Mouse (Mus musculus): ENCODE measurements around the gene Chst8. TPM values are rescaled to one million over a fixed set of nuclear protein-coding genes. Genes with fewer than 3 reads are reported as not detected.
A peak's percentile ranks its signal among the peaks of the same experiment; 100 is the strongest.

The Chst8 gene
- polyA plus RNA-seq, 1 experiment, result 12.5 TPM

GRCm38 (mm10) chr7:34672916-34673315 is 139.6 kb downstream of the Chst8 start:
- DNase-seq (ENCODE audit: extremely low spot score in 1 of 2, low spot score in 1 of 2), result no peak

GRCm38 (mm10) chr7:34671911-34672310 is 140.6 kb downstream of the Chst8 start:
- DNase-seq (ENCODE audit: extremely low spot score in 1 of 2, low spot score in 1 of 2), result peak; percentile 65 to 98

- DNase-seq (ENCODE audit: extremely low spot score in 1 of 2, low spot score in 1 of 2), result no peak
Observed at GRCm38 (mm10) chr7:34670778-34671177, 141.7 kb downstream of the Chst8 start.

GRCm38 (mm10) chr7:34669336-34669735 is 143.2 kb downstream of the Chst8 start:
- DNase-seq (ENCODE audit: extremely low spot score in 1 of 2, low spot score in 1 of 2), result no peak

- DNase-seq (ENCODE audit: extremely low spot score in 1 of 2, low spot score in 1 of 2), result no peak
Observed at GRCm38 (mm10) chr7:34667874-34668273, 144.6 kb downstream of the Chst8 start.

- no peak for DNase-seq (ENCODE audit: extremely low spot score in 1 of 2, low spot score in 1 of 2)
Observed at GRCm38 (mm10) chr7:34663145-34663544, 149.4 kb downstream of the Chst8 start.

- no peak for DNase-seq (ENCODE audit: extremely low spot score in 1 of 2, low spot score in 1 of 2)
Observed at GRCm38 (mm10) chr7:34662227-34662626, 150.3 kb downstream of the Chst8 start.

GRCm38 (mm10) chr7:34659386-34660085 is 153.0 kb downstream of the Chst8 start:
- DNase-seq (ENCODE audit: extremely low spot score in 1 of 2, low spot score in 1 of 2), result no peak

- DNase-seq (ENCODE audit: extremely low spot score in 1 of 2, low spot score in 1 of 2), result no peak
Observed at GRCm38 (mm10) chr7:34656632-34657031, 155.9 kb downstream of the Chst8 start, which contains the start of gene Kctd15. TSS of gene Kctd15 (minus strand) at chr7:34656732.

- peak; percentile 53 to 89 for DNase-seq (ENCODE audit: extremely low spot score in 1 of 2, low spot score in 1 of 2)
Observed at GRCm38 (mm10) chr7:34655086-34655839, 157.2 kb downstream of the Chst8 start.

GRCm38 (mm10) chr7:34654441-34655085 is 157.9 kb downstream of the Chst8 start:
- peak in 1 of 2 experiments; percentile 48 for DNase-seq (ENCODE audit: extremely low spot score in 1 of 2, low spot score in 1 of 2)

- no peak for DNase-seq (ENCODE audit: extremely low spot score in 1 of 2, low spot score in 1 of 2)
Observed at GRCm38 (mm10) chr7:34653731-34654440, 158.6 kb downstream of the Chst8 start.

GRCm38 (mm10) chr7:34652751-34653502 is 159.6 kb downstream of the Chst8 start:
- no peak for DNase-seq (ENCODE audit: extremely low spot score in 1 of 2, low spot score in 1 of 2)

GRCm38 (mm10) chr7:34651381-34651780 is 161.1 kb downstream of the Chst8 start:
- DNase-seq (ENCODE audit: extremely low spot score in 1 of 2, low spot score in 1 of 2), result no peak

GRCm38 (mm10) chr7:34647052-34647451 is 165.5 kb downstream of the Chst8 start:
- DNase-seq (ENCODE audit: extremely low spot score in 1 of 2, low spot score in 1 of 2), result peak in 1 of 2 experiments; percentile 34

GRCm38 (mm10) chr7:34646144-34646795 is 166.2 kb downstream of the Chst8 start:
- DNase-seq (ENCODE audit: extremely low spot score in 1 of 2, low spot score in 1 of 2), result no peak

GRCm38 (mm10) chr7:34645623-34646022 is 166.9 kb downstream of the Chst8 start:
- DNase-seq (ENCODE audit: extremely low spot score in 1 of 2, low spot score in 1 of 2), result no peak

- no peak for DNase-seq (ENCODE audit: extremely low spot score in 1 of 2, low spot score in 1 of 2)
Observed at GRCm38 (mm10) chr7:34644591-34644990, 167.9 kb downstream of the Chst8 start.

GRCm38 (mm10) chr7:34643329-34643728 is 169.2 kb downstream of the Chst8 start:
- DNase-seq (ENCODE audit: extremely low spot score in 1 of 2, low spot score in 1 of 2), result no peak
